Mouse (Mus musculus) heart, adult 8-10 months (tissue): ENCODE data around the gene Olfr1228. TPM values are rescaled to one million over a fixed set of nuclear protein-coding genes. Genes with fewer than 3 reads are reported as not detected.

Experiments
- DNase-seq: peaks from one replicate; pipeline ENCODE4 v3.0.0; 2022; ENCODE audit warnings: low spot score
- total RNA-seq, 4 experiments: library from RNA; stranded (reverse); gene quantifications; 2 replicates each; pipeline ENCODE4 v1.2.4; 2022

Olfr1228 gene
- not detected for total RNA-seq

DNA sequence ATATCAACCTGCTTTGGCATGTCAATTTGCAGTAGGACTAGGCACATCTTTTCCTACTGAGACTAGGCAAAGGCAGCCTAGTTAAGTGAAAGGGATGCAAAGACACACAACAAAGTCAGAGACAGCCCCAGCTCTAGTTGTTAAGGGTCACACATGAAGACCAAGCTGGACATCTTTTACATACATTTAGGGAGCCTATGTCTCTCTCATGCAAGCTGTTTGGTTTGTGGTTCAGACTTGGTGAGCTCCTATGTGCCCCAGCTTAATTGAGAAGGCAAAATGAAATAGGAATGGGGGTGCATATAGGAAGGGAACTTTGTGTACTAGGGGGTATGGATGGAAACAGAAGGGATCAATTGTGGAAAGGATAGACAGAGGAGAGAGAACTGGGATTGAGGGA is at the start of gene Olfr1228:
Gene Olfr1228, minus strand, starts transcription at position 101 of the 400 bp plus-strand sequence.
- DNase-seq: no peak

DNA sequence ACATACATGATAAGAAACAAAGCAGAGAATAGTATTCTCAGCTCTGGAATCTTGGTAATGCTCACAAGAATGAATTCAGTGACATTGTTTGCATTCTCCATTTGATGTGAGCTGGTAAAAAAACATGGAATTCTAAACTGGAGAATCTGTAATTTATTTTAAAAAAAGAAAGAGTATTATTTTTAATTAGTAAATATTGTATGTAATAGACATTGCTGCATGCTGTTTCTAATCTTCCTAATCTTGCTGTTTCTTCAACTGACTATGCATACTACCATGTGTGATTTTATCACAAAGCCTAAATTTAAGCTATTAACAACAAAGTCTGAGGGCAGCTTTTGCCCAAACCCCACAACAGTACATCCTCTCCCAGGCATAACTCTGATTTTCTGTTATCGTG is 43.3 kb upstream of the Olfr1228 start, which contains the start of gene Olfr1230:
Gene Olfr1230, minus strand, starts transcription at position 101 of the 400 bp plus-strand sequence.
- no peak for DNase-seq

DNA sequence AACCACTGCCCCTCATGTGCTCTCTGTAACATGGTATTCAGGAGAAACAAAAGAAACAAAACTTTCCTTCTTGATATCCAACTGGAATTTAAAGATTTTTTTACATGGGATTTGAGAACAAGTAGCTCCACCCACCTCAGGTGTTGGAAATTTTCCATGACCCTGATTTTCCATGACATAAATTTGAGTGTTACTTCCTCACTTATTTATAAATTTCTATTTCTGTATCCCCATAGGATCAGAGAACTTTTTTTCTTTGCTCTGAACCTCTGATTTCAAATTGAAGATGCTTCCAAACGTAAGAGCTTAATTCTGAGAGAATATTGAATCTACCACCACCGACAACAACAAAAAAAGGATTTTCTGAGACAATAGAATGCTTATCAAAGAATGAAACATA is 34.1 kb upstream of the Olfr1228 start, which contains the start of gene Olfr1229:
Gene Olfr1229, minus strand, starts transcription at position 101 of the 400 bp plus-strand sequence.
- no peak for DNase-seq

DNA sequence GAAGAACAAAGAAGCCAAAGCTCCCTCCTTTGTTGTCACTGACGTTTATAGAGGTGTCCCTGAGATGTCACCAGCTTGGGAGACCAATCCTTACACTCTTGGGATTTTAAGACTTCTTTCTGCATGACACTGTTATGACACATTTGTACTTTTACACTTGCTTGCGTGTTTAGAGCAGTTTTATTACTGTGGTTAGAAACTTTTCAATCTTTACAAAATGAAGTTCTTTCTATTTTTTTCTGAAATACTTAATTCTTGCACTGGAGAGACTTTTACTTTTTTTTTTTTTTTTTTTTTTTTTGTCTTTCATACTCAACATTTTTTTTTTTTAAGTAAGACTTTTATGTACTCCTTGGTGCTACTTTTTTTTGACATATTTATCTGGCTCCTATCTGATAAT is 53.9 kb downstream of the Olfr1228 start, which contains the start of gene Olfr1226:
Gene Olfr1226, minus strand, starts transcription at position 101 of the 400 bp plus-strand sequence.
- DNase-seq: no peak

Other genes starting within 250 kb of the Olfr1228 start
- gene Olfr1215, start 247.1 kb downstream of the Olfr1228 start, total RNA-seq: not detected
- not detected for gene Olfr1216, start 235.7 kb downstream of the Olfr1228 start, total RNA-seq
- gene Olfr1217, start 222.0 kb downstream of the Olfr1228 start, total RNA-seq: not detected
- not detected for gene Olfr1218, start 192.9 kb downstream of the Olfr1228 start, total RNA-seq
- not detected for gene Olfr1219, start 170.5 kb downstream of the Olfr1228 start, total RNA-seq
- gene Olfr1220, start 147.2 kb downstream of the Olfr1228 start, total RNA-seq: not detected
- not detected for gene Olfr1221, start 136.8 kb downstream of the Olfr1228 start, total RNA-seq
- not detected for gene Olfr1222, start 121.0 kb downstream of the Olfr1228 start, total RNA-seq
- not detected for gene Olfr1223, start 102.5 kb downstream of the Olfr1228 start, total RNA-seq
- gene Olfr1224-ps1, start 90.0 kb downstream of the Olfr1228 start, total RNA-seq: not detected
- not detected for gene Olfr1225, start 79.4 kb downstream of the Olfr1228 start, total RNA-seq
- not detected for gene Olfr1226, start 54.0 kb downstream of the Olfr1228 start, total RNA-seq
- gene Olfr1229, start 34.0 kb upstream of the Olfr1228 start, total RNA-seq: not detected
- not detected for gene Olfr1230, start 43.2 kb upstream of the Olfr1228 start, total RNA-seq
- not detected for gene Olfr1231, start 53.0 kb upstream of the Olfr1228 start, total RNA-seq
- gene Olfr1232, start 75.6 kb upstream of the Olfr1228 start, total RNA-seq: not detected
- gene Olfr1233, start 88.3 kb upstream of the Olfr1228 start, total RNA-seq: not detected
- not detected for gene Olfr1234, start 110.8 kb upstream of the Olfr1228 start, total RNA-seq
- not detected for gene Olfr1238, start 155.6 kb upstream of the Olfr1228 start, total RNA-seq
- gene Olfr1239, start 166.3 kb upstream of the Olfr1228 start, total RNA-seq: not detected
- not detected for gene Olfr1240, start 188.9 kb upstream of the Olfr1228 start, total RNA-seq
- gene Olfr1241, start 233.1 kb upstream of the Olfr1228 start, total RNA-seq: not detected
- not detected for gene Olfr1242, start 244.3 kb upstream of the Olfr1228 start, total RNA-seq